Mouse (Mus musculus) megakaryocyte, embryonic 14.5 days (primary cell): ENCODE data around the gene Galnt10.

Source experiments
- FLI1 ChIP-seq: IDR thresholded peaks from 2 replicates; pipeline ENCODE4 v1.6.1; 2012; ENCODE audit warnings: low read length, inconsistent platforms, mixed read lengths
- GATA1 ChIP-seq: IDR thresholded peaks from 3 replicates; pipeline ENCODE4 v1.6.1; 2012; ENCODE audit warnings: mixed read lengths, low read length, inconsistent platforms, borderline replicate concordance

GRCm38 (mm10) chr11:57800266-57800951 lies 155.2 kb downstream of the Galnt10 start:
- no peak for TF ChIP-seq FLI1
- no peak for TF ChIP-seq GATA1
